Mouse (Mus musculus): ENCODE measurements around the gene Spats1. TPM values are rescaled to one million over a fixed set of nuclear protein-coding genes. Genes with fewer than 3 reads are reported as not detected.

The Spats1 gene
- polyA plus RNA-seq, 1 experiment from 2014 or later, result 0.57 TPM

Other genes with a start within 250 kb of the Spats1 start
- gene Cdc5l, start 41.7 kb downstream of the Spats1 start, polyA plus RNA-seq (2016; fragmentation: Nextera tagmentation; extraction: Ambion mirVana), result 48.2 and 62.8 TPM in 2 replicates
- gene Aars2, start 31.4 kb upstream of the Spats1 start, polyA plus RNA-seq (2016; fragmentation: Nextera tagmentation; extraction: Ambion mirVana), result 28.7 and 30.9 TPM in 2 replicates
- gene Tcte1, start 48.0 kb upstream of the Spats1 start, polyA plus RNA-seq (2016; fragmentation: Nextera tagmentation; extraction: Ambion mirVana), result 0.36 and 0.80 TPM in 2 replicates
- gene Tmem151b, start 74.3 kb upstream of the Spats1 start, polyA plus RNA-seq (2016; fragmentation: Nextera tagmentation; extraction: Ambion mirVana), result 0.84 and 1.7 TPM in 2 replicates
- 2.8 and 3.7 TPM in 2 replicates for gene Nfkbie, start 80.3 kb upstream of the Spats1 start, polyA plus RNA-seq (2016; fragmentation: Nextera tagmentation; extraction: Ambion mirVana)
- 107 and 118 TPM in 2 replicates for gene Slc35b2, start 88.5 kb upstream of the Spats1 start, polyA plus RNA-seq (2016; fragmentation: Nextera tagmentation; extraction: Ambion mirVana)
- gene Hsp90ab1, start 97.9 kb upstream of the Spats1 start, polyA plus RNA-seq (2016; fragmentation: Nextera tagmentation; extraction: Ambion mirVana), result 1,633 and 1,893 TPM in 2 replicates
- 75.0 and 75.1 TPM in 2 replicates for gene Slc29a1, start 124.2 kb upstream of the Spats1 start, polyA plus RNA-seq (2016; fragmentation: Nextera tagmentation; extraction: Ambion mirVana)
- gene Mymx, start 126.7 kb upstream of the Spats1 start, polyA plus RNA-seq (2016; fragmentation: Nextera tagmentation; extraction: Ambion mirVana), result 0.31 and 0.41 TPM in 2 replicates
- gene Capn11, start 183.9 kb upstream of the Spats1 start, polyA plus RNA-seq (2016; fragmentation: Nextera tagmentation; extraction: Ambion mirVana), result 0.51 and 0.95 TPM in 2 replicates
- gene Mrpl14, start 210.9 kb upstream of the Spats1 start, polyA plus RNA-seq (2016; fragmentation: Nextera tagmentation; extraction: Ambion mirVana), result 148 and 163 TPM in 2 replicates
- gene Tmem63b, start 211.5 kb upstream of the Spats1 start, polyA plus RNA-seq (2016; fragmentation: Nextera tagmentation; extraction: Ambion mirVana), result 42.2 and 43.5 TPM in 2 replicates

All from heart, embryonic 10.5 days (tissue).